Mouse (Mus musculus): ENCODE measurements around the gene Fbxl15. TPM values are rescaled to one million over a fixed set of nuclear protein-coding genes. Genes with fewer than 3 reads are reported as not detected.
A peak's percentile ranks its signal among the peaks of the same experiment; 100 is the strongest.

The Fbxl15 gene
- total and polyA plus RNA-seq, 2 experiments from 2014 or later = 54.2 to 71.4 TPM

GRCm38 (mm10) chr19:46326756-46327305, 1.2 kb upstream of the Fbxl15 start, which contains the start of gene Psd:
Psd (minus strand) TSS chr19:46327156.
- Histone ChIP-seq H3K9ac (replicated peaks; ENCODE audit: low read length) (peak within 1 kb of the TSS; percentile 59), H3K27ac (peak within 1 kb of the TSS; percentile 95), H3K27me3 (ENCODE audit: insufficient read depth, low read length) (no peaks in the 10 kb centered on the region), H3K4me3 (ENCODE audit: low read length) (peak within 1 kb of the TSS; percentile 59), H3K9me3 (ENCODE audit: low read length) (no peaks in the 10 kb centered on the region), H3K4me1 (ENCODE audit: insufficient read depth, low read length) (peaks cover 16% of the 10 kb centered on the region), H3K36me3 (ENCODE audit: insufficient read depth, low read length) (peaks cover 12% of the 10 kb centered on the region; the same call in 1 of the 2 replicates), H3K4me2 (ENCODE audit: low read depth, low read length) (peak within 1 kb of the TSS; percentile 91)
- DNase-seq (ENCODE audit: low spot score) (peak; percentile 88), ATAC-seq (no peak)
- WGBS = under 1% methylated on average over 35 of the region's 35 CpGs
- no peak for TF ChIP-seq CTCF (IDR thresholded peaks at IDR 0.05; ENCODE audit: low read depth)

- WGBS = 24% methylated on average over 14 of the region's 14 CpGs
- no peak for TF ChIP-seq CTCF (IDR thresholded peaks at IDR 0.05; ENCODE audit: low read depth)
- no peak for DNase-seq (ENCODE audit: low spot score)
- Histone ChIP-seq H3K4me1 (ENCODE audit: insufficient read depth, low read length) (peaks cover 11% of the 10 kb centered on the region), H3K4me3 (ENCODE audit: low read length) (peak overlapping the region; percentile 59), H3K4me2 (ENCODE audit: low read depth, low read length) (peak overlapping the region; percentile 91), H3K36me3 (ENCODE audit: insufficient read depth, low read length) (peaks cover 12% of the 10 kb centered on the region; the same call in 1 of the 2 replicates), H3K27ac (peak overlapping the region; percentile 95), H3K9me3 (ENCODE audit: low read length) (no peaks in the 10 kb centered on the region), H3K27me3 (ENCODE audit: insufficient read depth, low read length) (no peaks in the 10 kb centered on the region), H3K9ac (replicated peaks; ENCODE audit: low read length) (peak overlapping the region; percentile 59)
- no peak for ATAC-seq
Measured at GRCm38 (mm10) chr19:46327531-46328064, 386 bp upstream of the Fbxl15 start.

- Histone ChIP-seq H3K36me3 (ENCODE audit: insufficient read depth, low read length) (peaks cover 12% of the 10 kb centered on the region; the same call in 1 of the 2 replicates), H3K4me2 (ENCODE audit: low read depth, low read length) (peak overlapping the region; percentile 91), H3K27ac (peak overlapping the region; percentile 95), H3K4me3 (ENCODE audit: low read length) (peak overlapping the region; percentile 59), H3K4me1 (ENCODE audit: insufficient read depth, low read length) (peaks cover 11% of the 10 kb centered on the region), H3K9ac (replicated peaks; ENCODE audit: low read length) (peak overlapping the region; percentile 59), H3K27me3 (ENCODE audit: insufficient read depth, low read length) (no peaks in the 10 kb centered on the region), H3K9me3 (ENCODE audit: low read length) (no peaks in the 10 kb centered on the region)
- no peak for TF ChIP-seq CTCF (IDR thresholded peaks at IDR 0.05; ENCODE audit: low read depth)
- peak; percentile 40 for DNase-seq (ENCODE audit: low spot score)
- WGBS = 2% methylated on average over 54 of the region's 54 CpGs
- ATAC-seq = 0 out of 2 replicates have a peak, but pooled peaks have one; percentile 1
Measured at GRCm38 (mm10) chr19:46329031-46329641, 1.2 kb downstream of the Fbxl15 start.

GRCm38 (mm10) chr19:46329951-46330350, 2.0 kb downstream of the Fbxl15 start:
- DNase-seq (ENCODE audit: low spot score) (peak; percentile 88), ATAC-seq (peak; percentile 30; the same call in 1 of the 2 replicates)
- WGBS = 8% methylated on average over 16 of the region's 16 CpGs
- no peaks in the 10 kb centered on the region for H3K27me3 ChIP-seq (ENCODE audit: insufficient read depth, low read length)
- peak overlapping the region; percentile 59; the same call in 1 of the 2 replicates for H3K4me3 ChIP-seq (ENCODE audit: low read length)
- H3K27ac ChIP-seq = no peak overlapping the region
- peaks cover 11% of the 10 kb centered on the region for H3K4me1 ChIP-seq (ENCODE audit: insufficient read depth, low read length)
- H3K9me3 ChIP-seq (ENCODE audit: low read length) = no peaks in the 10 kb centered on the region
- H3K36me3 ChIP-seq (ENCODE audit: insufficient read depth, low read length) = peaks cover 12% of the 10 kb centered on the region; the same call in 1 of the 2 replicates
- H3K4me2 ChIP-seq (ENCODE audit: low read depth, low read length) = peak overlapping the region; percentile 91
- no peak overlapping the region for H3K9ac ChIP-seq (replicated peaks; ENCODE audit: low read length)
- TF ChIP-seq CTCF (IDR thresholded peaks at IDR 0.05; ENCODE audit: low read depth) = peak; percentile 92

- no peak overlapping the region for H3K4me2 ChIP-seq (ENCODE audit: low read depth, low read length)
- H3K36me3 ChIP-seq (ENCODE audit: insufficient read depth, low read length) = peaks cover 12% of the 10 kb centered on the region; the same call in 1 of the 2 replicates
- H3K27ac ChIP-seq = no peak overlapping the region
- WGBS = 95% methylated on average over 12 of the region's 12 CpGs
- peaks cover 11% of the 10 kb centered on the region for H3K4me1 ChIP-seq (ENCODE audit: insufficient read depth, low read length)
- H3K4me3 ChIP-seq (ENCODE audit: low read length) = no peak overlapping the region
- DNase-seq (ENCODE audit: low spot score) = no peak
- TF ChIP-seq CTCF (IDR thresholded peaks at IDR 0.05; ENCODE audit: low read depth) = no peak
- H3K27me3 ChIP-seq (ENCODE audit: insufficient read depth, low read length) = no peaks in the 10 kb centered on the region
- no peaks in the 10 kb centered on the region for H3K9me3 ChIP-seq (ENCODE audit: low read length)
- no peak overlapping the region for H3K9ac ChIP-seq (replicated peaks; ENCODE audit: low read length)
- ATAC-seq = no peak
Measured at GRCm38 (mm10) chr19:46330696-46331095, 2.7 kb downstream of the Fbxl15 start.

- Histone ChIP-seq H3K4me1 (ENCODE audit: insufficient read depth, low read length) (peaks cover 11% of the 10 kb centered on the region), H3K36me3 (ENCODE audit: insufficient read depth, low read length) (peaks cover 12% of the 10 kb centered on the region; the same call in 1 of the 2 replicates), H3K9me3 (ENCODE audit: low read length) (no peaks in the 10 kb centered on the region), H3K4me3 (ENCODE audit: low read length) (no peak overlapping the region), H3K27ac (no peak overlapping the region), H3K9ac (replicated peaks; ENCODE audit: low read length) (no peak overlapping the region), H3K27me3 (ENCODE audit: insufficient read depth, low read length) (no peaks in the 10 kb centered on the region), H3K4me2 (ENCODE audit: low read depth, low read length) (no peak overlapping the region)
- no peak for DNase-seq (ENCODE audit: low spot score)
- WGBS = 90% methylated on average over 14 of the region's 14 CpGs
- no peak for ATAC-seq
- no peak for TF ChIP-seq CTCF (IDR thresholded peaks at IDR 0.05; ENCODE audit: low read depth)
Measured at GRCm38 (mm10) chr19:46331326-46331725, 3.3 kb downstream of the Fbxl15 start.

All from hindbrain, postnatal 0 days (tissue).